Mouse (Mus musculus) heart, adult 18-20 months (tissue): ENCODE data around the gene Fgfr3. TPM values are rescaled to one million over a fixed set of nuclear protein-coding genes. Genes with fewer than 3 reads are reported as not detected.

ENCODE experiments used
- DNase-seq, 2 experiments: peaks; one replicate each; pipeline ENCODE4 v3.0.0; 2021 to 2022; ENCODE audit warnings: mixed read lengths in 1 of 2
- total RNA-seq, 2 experiments: library from RNA; stranded (reverse); gene quantifications; 2 replicates each; pipeline ENCODE4 v1.2.3; 2021

Gene Fgfr3
- total RNA-seq, 2 experiments from 2014 or later = 10.3 to 11.9 TPM

- no peak for DNase-seq
These were observed 23.4 kb upstream of the Fgfr3 start for GRCm38 (mm10) chr5:33697947-33698512.

GRCm38 (mm10) chr5:33698669-33699068 is 22.8 kb upstream of the Fgfr3 start:
- DNase-seq = no peak

- DNase-seq = peak in 1 of 2 experiments; percentile 52
These were observed 21.5 kb upstream of the Fgfr3 start for GRCm38 (mm10) chr5:33700010-33700409.

- DNase-seq = no peak
These were observed 19.6 kb upstream of the Fgfr3 start for GRCm38 (mm10) chr5:33701832-33702231.

GRCm38 (mm10) chr5:33703999-33704398 is 17.5 kb upstream of the Fgfr3 start:
- no peak for DNase-seq

- DNase-seq = no peak
These were observed 16.4 kb upstream of the Fgfr3 start for GRCm38 (mm10) chr5:33704945-33705611.

- DNase-seq = no peak
These were observed 15.7 kb upstream of the Fgfr3 start for GRCm38 (mm10) chr5:33705612-33706349.

GRCm38 (mm10) chr5:33706350-33706629 is 15.2 kb upstream of the Fgfr3 start:
- no peak for DNase-seq

GRCm38 (mm10) chr5:33707163-33707562 is 14.3 kb upstream of the Fgfr3 start:
- DNase-seq = no peak

- no peak for DNase-seq
These were observed 12.4 kb upstream of the Fgfr3 start for GRCm38 (mm10) chr5:33709037-33709436.

GRCm38 (mm10) chr5:33712550-33712949 is 8.9 kb upstream of the Fgfr3 start:
- no peak for DNase-seq

- no peak for DNase-seq
These were observed 6.3 kb upstream of the Fgfr3 start for GRCm38 (mm10) chr5:33715182-33715581.

GRCm38 (mm10) chr5:33716467-33716866 is 5.0 kb upstream of the Fgfr3 start:
- DNase-seq = no peak

- no peak for DNase-seq
These were observed 3.0 kb upstream of the Fgfr3 start for GRCm38 (mm10) chr5:33718460-33718859.

- DNase-seq = no peak
These were observed 503 bp upstream of the Fgfr3 start for GRCm38 (mm10) chr5:33720852-33721490.

GRCm38 (mm10) chr5:33722266-33723018 is 968 bp downstream of the Fgfr3 start:
- peak in 1 of 2 experiments; percentile 41 for DNase-seq

- no peak for DNase-seq
These were observed 1.7 kb downstream of the Fgfr3 start for GRCm38 (mm10) chr5:33723019-33723640.

GRCm38 (mm10) chr5:33723641-33724465 is 2.4 kb downstream of the Fgfr3 start:
- DNase-seq = no peak

- no peak for DNase-seq
These were observed 4.7 kb downstream of the Fgfr3 start for GRCm38 (mm10) chr5:33726081-33726647.

- no peak for DNase-seq
These were observed 5.4 kb downstream of the Fgfr3 start for GRCm38 (mm10) chr5:33726891-33727290.

- no peak for DNase-seq
These were observed 7.4 kb downstream of the Fgfr3 start for GRCm38 (mm10) chr5:33728841-33729240.
